Mouse (Mus musculus): ENCODE results near the gene Cdkal1.

GRCm38 (mm10) chr13:29271451-29271850 lies 584.0 kb downstream of the Cdkal1 start:
- TF ChIP-seq CTCF (conservative IDR thresholded peaks at IDR 0.05; ENCODE audit: insufficient read depth, insufficient read length, low read depth, low read length): no peak
- TF ChIP-seq POLR2A (IDR thresholded peaks at IDR 0.05; ENCODE audit: low read depth, low read length): no peak
